Mouse (Mus musculus): Measurements from ENCODE around the gene Msgn1. TPM values are rescaled to one million over a fixed set of nuclear protein-coding genes. Genes with fewer than 3 reads are reported as not detected.

Msgn1 gene
- polyA plus RNA-seq (2014; fragmentation: Nextera tagmentation; extraction: Ambion mirVana) = not detected in 2 replicates

GRCm38 (mm10) chr12:11208872-11209271, at the start of gene Msgn1:
Gene Msgn1 (minus strand): TSS chr12:11208972.
- no peaks in the 10 kb centered on the region for H3K36me3 ChIP-seq (ENCODE audit: control insufficient read depth, insufficient read depth, low read length)
- H3K4me1 ChIP-seq (ENCODE audit: control insufficient read depth, insufficient read depth, low read length) = no peaks in the 10 kb centered on the region
- no peak for ATAC-seq (ENCODE audit: low FRiP score, low TSS enrichment)
- WGBS = 10% methylated on average over 5 of the region's 5 CpGs
- H3K27ac ChIP-seq (ENCODE audit: low read depth, low read length) = no peak within 1 kb of the TSS
- no peaks in the 10 kb centered on the region for H3K9me3 ChIP-seq (ENCODE audit: control insufficient read depth, low read length)
- H3K9ac ChIP-seq (ENCODE audit: low read depth, low read length) = no peak within 1 kb of the TSS
- H3K4me3 ChIP-seq (ENCODE audit: low read length) = no peak within 1 kb of the TSS
- peaks cover 6% of the 10 kb centered on the region; the same call in 1 of the 2 replicates for H3K27me3 ChIP-seq (ENCODE audit: control insufficient read depth, insufficient read depth, low read length)
- no peak within 1 kb of the TSS for H3K4me2 ChIP-seq (replicated peaks; ENCODE audit: low read depth, low read length)

GRCm38 (mm10) chr12:11250322-11250721, 41.5 kb upstream of the Msgn1 start:
- no peak overlapping the region for H3K27ac ChIP-seq (ENCODE audit: low read depth, low read length)
- no peak overlapping the region for H3K4me2 ChIP-seq (replicated peaks; ENCODE audit: low read depth, low read length)
- no peak for ATAC-seq (ENCODE audit: low FRiP score, low TSS enrichment)
- H3K36me3 ChIP-seq (ENCODE audit: control insufficient read depth, insufficient read depth, low read length) = peaks cover 32% of the 10 kb centered on the region
- H3K4me3 ChIP-seq (ENCODE audit: low read length) = no peak overlapping the region
- no peak overlapping the region for H3K9ac ChIP-seq (ENCODE audit: low read depth, low read length)
- H3K9me3 ChIP-seq (ENCODE audit: control insufficient read depth, low read length) = no peaks in the 10 kb centered on the region
- no peaks in the 10 kb centered on the region for H3K4me1 ChIP-seq (ENCODE audit: control insufficient read depth, insufficient read depth, low read length)
- H3K27me3 ChIP-seq (ENCODE audit: control insufficient read depth, insufficient read depth, low read length) = no peaks in the 10 kb centered on the region
- 87% methylated on average over 3 of the region's 3 CpGs for WGBS

GRCm38 (mm10) chr12:11247460-11247859, 38.7 kb upstream of the Msgn1 start:
- H3K4me1 ChIP-seq (ENCODE audit: control insufficient read depth, insufficient read depth, low read length) = no peaks in the 10 kb centered on the region
- no peak overlapping the region for H3K4me3 ChIP-seq (ENCODE audit: low read length)
- H3K9me3 ChIP-seq (ENCODE audit: control insufficient read depth, low read length) = no peaks in the 10 kb centered on the region
- H3K36me3 ChIP-seq (ENCODE audit: control insufficient read depth, insufficient read depth, low read length) = peaks cover 33% of the 10 kb centered on the region
- H3K4me2 ChIP-seq (replicated peaks; ENCODE audit: low read depth, low read length) = no peak overlapping the region
- no peak overlapping the region for H3K27ac ChIP-seq (ENCODE audit: low read depth, low read length)
- ATAC-seq (ENCODE audit: low FRiP score, low TSS enrichment) = no peak
- no peak overlapping the region for H3K9ac ChIP-seq (ENCODE audit: low read depth, low read length)
- no peaks in the 10 kb centered on the region for H3K27me3 ChIP-seq (ENCODE audit: control insufficient read depth, insufficient read depth, low read length)
- WGBS = 100% methylated on average over 1 of the region's 1 CpGs

GRCm38 (mm10) chr12:11235996-11236395, 27.2 kb upstream of the Msgn1 start:
- 71% methylated on average over 2 of the region's 2 CpGs for WGBS
- Histone ChIP-seq H3K4me2 (replicated peaks; ENCODE audit: low read depth, low read length) (no peak overlapping the region), H3K27ac (ENCODE audit: low read depth, low read length) (no peak overlapping the region), H3K27me3 (ENCODE audit: control insufficient read depth, insufficient read depth, low read length) (no peaks in the 10 kb centered on the region), H3K4me3 (ENCODE audit: low read length) (no peak overlapping the region), H3K4me1 (ENCODE audit: control insufficient read depth, insufficient read depth, low read length) (no peaks in the 10 kb centered on the region), H3K9ac (ENCODE audit: low read depth, low read length) (no peak overlapping the region), H3K36me3 (ENCODE audit: control insufficient read depth, insufficient read depth, low read length) (no peaks in the 10 kb centered on the region; the same call in 1 of the 2 replicates), H3K9me3 (ENCODE audit: control insufficient read depth, low read length) (no peaks in the 10 kb centered on the region)
- no peak for ATAC-seq (ENCODE audit: low FRiP score, low TSS enrichment)

GRCm38 (mm10) chr12:11230267-11230666, 21.5 kb upstream of the Msgn1 start:
- no peak overlapping the region for H3K4me3 ChIP-seq (ENCODE audit: low read length)
- no peak overlapping the region for H3K9ac ChIP-seq (ENCODE audit: low read depth, low read length)
- no peak for ATAC-seq (ENCODE audit: low FRiP score, low TSS enrichment)
- WGBS = 82% methylated on average over 2 of the region's 2 CpGs
- H3K4me1 ChIP-seq (ENCODE audit: control insufficient read depth, insufficient read depth, low read length) = no peaks in the 10 kb centered on the region
- H3K36me3 ChIP-seq (ENCODE audit: control insufficient read depth, insufficient read depth, low read length) = no peaks in the 10 kb centered on the region
- H3K27me3 ChIP-seq (ENCODE audit: control insufficient read depth, insufficient read depth, low read length) = no peaks in the 10 kb centered on the region
- H3K9me3 ChIP-seq (ENCODE audit: control insufficient read depth, low read length) = no peaks in the 10 kb centered on the region
- H3K27ac ChIP-seq (ENCODE audit: low read depth, low read length) = no peak overlapping the region
- H3K4me2 ChIP-seq (replicated peaks; ENCODE audit: low read depth, low read length) = no peak overlapping the region

- H3K4me1 ChIP-seq (ENCODE audit: control insufficient read depth, insufficient read depth, low read length) = peaks cover 5% of the 10 kb centered on the region; the same call in 1 of the 2 replicates
- no peak overlapping the region for H3K27ac ChIP-seq (ENCODE audit: low read depth, low read length)
- H3K36me3 ChIP-seq (ENCODE audit: control insufficient read depth, insufficient read depth, low read length) = no peaks in the 10 kb centered on the region
- 45% methylated on average over 5 of the region's 5 CpGs for WGBS
- H3K4me3 ChIP-seq (ENCODE audit: low read length) = no peak overlapping the region
- no peak overlapping the region for H3K4me2 ChIP-seq (replicated peaks; ENCODE audit: low read depth, low read length)
- ATAC-seq (ENCODE audit: low FRiP score, low TSS enrichment) = no peak
- no peaks in the 10 kb centered on the region for H3K9me3 ChIP-seq (ENCODE audit: control insufficient read depth, low read length)
- no peak overlapping the region for H3K9ac ChIP-seq (ENCODE audit: low read depth, low read length)
- H3K27me3 ChIP-seq (ENCODE audit: control insufficient read depth, insufficient read depth, low read length) = no peaks in the 10 kb centered on the region
Measured at GRCm38 (mm10) chr12:11226529-11227268, 17.9 kb upstream of the Msgn1 start.

GRCm38 (mm10) chr12:11226123-11226522, 17.4 kb upstream of the Msgn1 start:
- Histone ChIP-seq H3K36me3 (ENCODE audit: control insufficient read depth, insufficient read depth, low read length) (no peaks in the 10 kb centered on the region), H3K9me3 (ENCODE audit: control insufficient read depth, low read length) (no peaks in the 10 kb centered on the region), H3K27me3 (ENCODE audit: control insufficient read depth, insufficient read depth, low read length) (no peaks in the 10 kb centered on the region), H3K27ac (ENCODE audit: low read depth, low read length) (no peak overlapping the region), H3K9ac (ENCODE audit: low read depth, low read length) (no peak overlapping the region), H3K4me1 (ENCODE audit: control insufficient read depth, insufficient read depth, low read length) (peaks cover 5% of the 10 kb centered on the region; the same call in 1 of the 2 replicates), H3K4me3 (ENCODE audit: low read length) (no peak overlapping the region), H3K4me2 (replicated peaks; ENCODE audit: low read depth, low read length) (no peak overlapping the region)
- ATAC-seq (ENCODE audit: low FRiP score, low TSS enrichment) = no peak
- WGBS = 45% methylated on average over 1 of the region's 1 CpGs

- Histone ChIP-seq H3K9ac (ENCODE audit: low read depth, low read length) (no peak overlapping the region), H3K4me2 (replicated peaks; ENCODE audit: low read depth, low read length) (no peak overlapping the region)
Measured at GRCm38 (mm10) chr12:11224722-11225121, 15.9 kb upstream of the Msgn1 start.

GRCm38 (mm10) chr12:11223090-11223489, 14.3 kb upstream of the Msgn1 start:
- no peak for ATAC-seq (ENCODE audit: low FRiP score, low TSS enrichment)
- 72% methylated on average over 10 of the region's 10 CpGs for WGBS
- no peak overlapping the region for H3K27ac ChIP-seq (ENCODE audit: low read depth, low read length)

More at GRCm38 (mm10) chr12:11224722-11225121, 15.9 kb upstream of the Msgn1 start:
- Histone ChIP-seq H3K4me1 (ENCODE audit: control insufficient read depth, insufficient read depth, low read length) (peaks cover 5% of the 10 kb centered on the region; the same call in 1 of the 2 replicates), H3K9me3 (ENCODE audit: control insufficient read depth, low read length) (no peaks in the 10 kb centered on the region), H3K4me3 (ENCODE audit: low read length) (no peak overlapping the region), H3K27me3 (ENCODE audit: control insufficient read depth, insufficient read depth, low read length) (no peaks in the 10 kb centered on the region), H3K36me3 (ENCODE audit: control insufficient read depth, insufficient read depth, low read length) (no peaks in the 10 kb centered on the region), H3K27ac (ENCODE audit: low read depth, low read length) (no peak overlapping the region)
- ATAC-seq (ENCODE audit: low FRiP score, low TSS enrichment) = no peak
- WGBS = 7% methylated on average over 5 of the region's 5 CpGs

More at GRCm38 (mm10) chr12:11223090-11223489, 14.3 kb upstream of the Msgn1 start:
- H3K4me2 ChIP-seq (replicated peaks; ENCODE audit: low read depth, low read length) = no peak overlapping the region
- H3K9ac ChIP-seq (ENCODE audit: low read depth, low read length) = no peak overlapping the region
- H3K36me3 ChIP-seq (ENCODE audit: control insufficient read depth, insufficient read depth, low read length) = no peaks in the 10 kb centered on the region
- peaks cover 5% of the 10 kb centered on the region; the same call in 1 of the 2 replicates for H3K4me1 ChIP-seq (ENCODE audit: control insufficient read depth, insufficient read depth, low read length)
- H3K4me3 ChIP-seq (ENCODE audit: low read length) = no peak overlapping the region
- no peaks in the 10 kb centered on the region for H3K9me3 ChIP-seq (ENCODE audit: control insufficient read depth, low read length)
- H3K27me3 ChIP-seq (ENCODE audit: control insufficient read depth, insufficient read depth, low read length) = no peaks in the 10 kb centered on the region
